Mouse (Mus musculus): Measurements from ENCODE around the gene Cux1.

Gene Cux1

GRCm38 (mm10) chr5:136296911-136297310, 270.4 kb downstream of the Cux1 start:
- DNase-seq, result no peak

GRCm38 (mm10) chr5:136292971-136293418, 274.3 kb downstream of the Cux1 start:
- no peak for DNase-seq

- DNase-seq, result no peak
Observed at GRCm38 (mm10) chr5:136292361-136292760, 274.9 kb downstream of the Cux1 start.

- DNase-seq, result no peak
Observed at GRCm38 (mm10) chr5:136291562-136291961, 275.7 kb downstream of the Cux1 start.

GRCm38 (mm10) chr5:136289776-136290175, 277.5 kb downstream of the Cux1 start:
- DNase-seq, result no peak

GRCm38 (mm10) chr5:136288351-136289081, 278.8 kb downstream of the Cux1 start:
- no peak for DNase-seq

DNA sequence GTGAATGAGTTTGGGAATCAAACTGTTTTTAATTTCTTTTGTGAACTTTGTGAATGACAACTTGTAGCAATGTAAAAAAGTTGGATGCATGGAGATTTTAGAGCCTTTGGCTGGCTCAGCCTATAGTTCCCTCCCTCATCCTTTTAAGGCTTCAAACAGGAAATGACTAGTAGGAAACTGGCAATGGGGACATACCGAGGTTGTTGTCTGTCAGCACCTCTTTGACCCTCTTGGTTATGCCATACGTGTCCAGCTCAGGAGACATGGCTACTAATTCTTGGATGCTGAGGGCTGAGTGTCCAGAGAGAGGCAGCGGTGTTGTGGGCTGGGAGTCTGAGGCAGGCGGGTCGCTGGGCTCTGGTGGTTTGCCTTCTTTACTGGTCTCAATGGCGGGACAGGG, 280.7 kb downstream of the Cux1 start:
- no peak for DNase-seq

DNA sequence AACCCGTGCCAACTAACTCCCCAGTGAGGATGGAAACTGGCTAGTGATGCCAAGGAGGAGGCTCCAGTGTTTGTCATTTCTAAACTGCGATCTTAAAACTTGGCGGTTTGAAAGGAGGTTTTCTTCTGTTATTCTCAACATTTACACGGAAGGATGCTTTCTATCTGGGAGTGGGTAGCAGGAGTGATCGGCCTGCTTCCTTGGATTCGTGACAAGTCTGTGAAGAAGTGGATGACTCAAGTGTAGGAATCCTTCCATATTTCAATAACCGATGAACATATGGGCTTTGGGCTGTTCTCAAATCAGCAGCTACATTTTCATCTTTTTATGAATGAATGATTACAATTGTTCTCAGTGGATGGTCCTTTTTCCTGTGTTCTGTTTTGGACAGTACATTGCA, 282.2 kb downstream of the Cux1 start:
- no peak for DNase-seq

- DNase-seq, result no peak
Observed at GRCm38 (mm10) chr5:136281351-136281750, 285.9 kb downstream of the Cux1 start.

GRCm38 (mm10) chr5:136274739-136275138, 292.6 kb downstream of the Cux1 start:
- no peak for DNase-seq

GRCm38 (mm10) chr5:136269937-136270336, 297.4 kb downstream of the Cux1 start:
- DNase-seq, result no peak

DNA sequence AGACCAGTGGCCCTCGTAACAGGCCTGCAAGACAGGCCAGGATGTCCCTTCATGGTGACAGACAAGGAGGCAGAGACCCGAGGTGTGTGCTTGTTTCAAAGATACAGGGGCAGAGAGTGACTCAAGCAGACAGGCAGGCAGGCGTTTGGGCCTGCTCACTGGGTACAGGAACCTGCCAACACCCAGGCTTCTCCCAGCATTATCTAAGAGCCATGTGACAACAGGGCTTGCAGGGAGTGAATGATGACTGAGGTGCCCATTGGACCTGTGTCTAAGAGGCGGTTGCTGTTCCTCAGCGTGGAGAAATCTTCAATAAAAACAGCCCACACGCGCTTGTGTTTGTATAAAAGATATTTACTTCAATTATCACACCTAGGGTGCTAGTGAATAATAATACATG, 301.2 kb downstream of the Cux1 start:
- DNase-seq, result no peak

DNA sequence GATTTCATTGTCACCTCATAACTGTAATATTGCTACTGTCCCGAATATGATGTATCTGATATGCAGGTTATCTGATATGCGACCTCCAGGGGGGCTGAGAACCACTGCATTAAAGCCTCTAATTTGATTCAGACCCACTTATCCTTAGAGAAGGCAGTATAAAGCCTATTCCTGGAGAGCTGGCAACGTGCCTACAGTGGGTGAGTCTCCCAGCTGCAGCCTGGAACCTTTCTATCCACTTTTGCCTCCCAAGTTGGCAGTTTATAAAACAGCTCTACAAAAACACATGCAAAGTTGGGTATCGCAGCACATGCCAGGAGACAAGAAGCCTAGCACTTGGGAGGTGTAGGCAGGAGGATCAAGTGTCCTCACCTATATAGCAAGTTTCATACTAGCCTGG, 303.9 kb downstream of the Cux1 start:
- peak; percentile 85 for DNase-seq

- peak; percentile 66 for DNase-seq
Observed at GRCm38 (mm10) chr5:136258919-136259318, 308.4 kb downstream of the Cux1 start.

DNA sequence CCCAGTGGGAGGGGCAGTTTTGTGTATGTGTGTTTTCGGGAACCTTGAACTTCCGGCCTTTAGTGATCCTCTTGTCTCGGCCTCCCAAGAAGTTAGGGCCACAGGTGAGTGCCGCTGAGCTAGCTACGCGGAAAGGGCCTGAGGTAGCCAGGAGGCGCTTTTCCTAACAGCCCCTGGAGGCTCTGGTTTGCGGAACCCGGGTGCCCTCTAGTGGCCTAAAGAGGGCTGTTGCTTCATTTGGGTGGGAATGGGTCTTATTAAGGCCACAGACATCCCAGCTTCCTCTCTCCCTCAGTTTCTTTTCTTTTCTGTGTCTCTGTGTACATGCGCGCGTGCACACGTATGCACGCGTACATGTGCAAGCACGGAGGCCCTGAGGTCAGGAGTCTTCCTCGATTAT, 314.4 kb downstream of the Cux1 start:
- peak; percentile 75 for DNase-seq

- no peak for DNase-seq
Observed at GRCm38 (mm10) chr5:136251004-136251403, 316.3 kb downstream of the Cux1 start.

- DNase-seq, result no peak
Observed at GRCm38 (mm10) chr5:136248441-136248840, 318.8 kb downstream of the Cux1 start.

DNA sequence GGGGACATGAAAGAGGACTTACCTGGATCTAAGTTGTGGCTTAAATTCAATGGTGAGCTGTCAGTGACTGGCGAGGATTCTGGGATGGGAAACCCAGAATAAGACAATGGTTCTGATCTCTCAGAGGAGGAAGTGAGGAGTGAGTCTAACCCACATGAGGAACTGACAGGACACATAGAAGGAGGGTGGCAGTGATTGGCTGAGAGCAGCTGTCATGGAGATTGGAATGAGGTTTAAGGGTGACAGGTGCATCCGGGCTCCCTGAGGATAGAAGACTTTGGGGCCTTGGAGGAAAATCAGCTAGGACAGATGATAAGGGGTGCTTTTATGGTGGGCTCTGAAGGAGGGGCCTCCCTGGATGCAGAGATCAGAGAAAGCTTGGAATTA, 320.8 kb downstream of the Cux1 start, which contains the start of gene Sh2b2:
Gene Sh2b2 (minus strand): TSS at position 105 of the 387 bp plus-strand sequence.
- DNase-seq, result no peak

DNA sequence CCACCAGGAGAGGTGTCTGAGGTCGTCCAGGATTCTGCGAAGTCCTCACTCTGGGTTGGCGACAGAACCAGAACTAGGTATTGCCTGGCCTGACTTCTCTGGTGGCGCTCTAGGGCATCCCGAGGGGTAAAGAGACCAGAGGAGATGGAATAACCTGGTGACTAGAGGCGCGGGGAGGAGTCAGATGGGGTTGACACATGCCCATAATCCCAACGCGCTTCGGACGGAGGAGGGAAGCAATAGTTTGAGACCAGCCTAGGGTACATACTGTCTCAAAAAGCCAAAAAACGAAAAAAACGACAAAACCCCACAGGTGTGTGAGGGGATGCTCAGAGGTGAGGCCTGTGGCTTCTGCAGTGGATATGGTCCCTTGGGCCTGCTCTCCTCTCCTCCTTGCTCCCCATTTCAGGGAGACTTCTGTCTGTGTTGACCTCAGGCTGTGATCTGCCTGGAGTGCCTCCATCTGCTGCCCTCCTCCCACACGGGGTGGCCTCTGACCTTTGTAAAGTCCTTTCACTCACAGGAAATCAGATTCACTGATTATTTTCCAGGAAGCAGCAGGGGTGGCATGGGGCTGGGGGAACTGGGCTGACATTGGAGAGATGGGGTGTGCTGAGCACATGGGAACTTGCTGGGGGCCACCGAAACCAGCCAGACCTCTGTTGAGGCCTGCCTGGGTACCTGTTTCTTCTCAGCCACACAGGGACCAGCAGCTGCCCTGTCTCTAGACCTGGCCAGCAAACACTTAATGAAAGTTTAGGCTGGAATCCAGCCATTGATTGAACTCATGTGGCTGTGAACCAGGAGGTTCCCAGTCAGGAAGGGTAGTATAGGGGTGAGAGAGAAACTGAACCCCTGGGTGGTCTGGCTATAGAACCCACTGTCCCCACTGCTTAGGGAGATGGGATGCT, 321.5 kb downstream of the Cux1 start:
- no peak for DNase-seq

DNA sequence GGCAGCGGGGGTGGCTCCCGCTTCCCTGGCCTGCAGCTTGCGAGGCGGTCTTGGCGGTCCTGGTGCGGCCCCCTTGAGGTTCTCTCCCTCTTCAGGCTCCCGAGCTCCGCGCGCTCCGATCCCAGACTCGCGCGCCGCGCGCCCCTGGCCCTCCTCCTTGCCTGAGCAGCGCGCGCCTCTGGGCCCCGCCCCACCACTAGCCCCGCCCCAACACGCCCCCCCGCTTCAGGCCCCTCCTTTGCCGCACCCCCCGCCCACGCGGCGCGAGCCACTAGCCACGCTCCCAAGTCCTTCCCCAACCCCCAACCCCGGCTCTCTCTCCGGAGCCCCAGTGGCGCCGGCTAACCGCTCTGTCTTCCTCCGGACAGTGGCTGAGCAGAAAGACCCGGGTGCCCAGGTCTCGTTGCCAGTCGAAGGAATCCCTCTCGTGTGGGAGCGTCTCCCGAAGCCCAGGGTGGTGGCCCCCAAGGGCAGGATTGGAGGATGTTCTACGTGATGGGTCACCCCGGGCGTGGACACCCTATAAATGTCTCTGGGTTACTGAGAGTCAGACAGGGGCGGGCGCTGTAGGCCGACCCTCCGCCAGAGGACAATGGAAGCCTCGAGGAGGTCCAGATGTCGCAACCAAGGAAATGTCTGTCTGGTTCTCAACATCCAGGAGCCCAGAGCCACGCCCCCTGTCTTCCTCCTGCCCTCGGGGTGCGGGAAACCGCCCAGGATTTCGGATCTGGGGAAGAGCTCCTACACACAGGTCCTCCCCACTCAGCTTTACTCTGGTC, 322.3 kb downstream of the Cux1 start:
- peak; percentile 94 for DNase-seq

- no peak for DNase-seq
Observed at GRCm38 (mm10) chr5:136243851-136244761, 323.2 kb downstream of the Cux1 start.

GRCm38 (mm10) chr5:136241161-136241560, 326.1 kb downstream of the Cux1 start:
- DNase-seq, result no peak
